Mouse (Mus musculus): ENCODE measurements at regions not wholly inside any gene's neighbourhood (a gene's known extent, or its start where the extent isn't known, plus 50 kb on each side); places are given as distances from the start of the nearest gene placed in this dataset.

DNA sequence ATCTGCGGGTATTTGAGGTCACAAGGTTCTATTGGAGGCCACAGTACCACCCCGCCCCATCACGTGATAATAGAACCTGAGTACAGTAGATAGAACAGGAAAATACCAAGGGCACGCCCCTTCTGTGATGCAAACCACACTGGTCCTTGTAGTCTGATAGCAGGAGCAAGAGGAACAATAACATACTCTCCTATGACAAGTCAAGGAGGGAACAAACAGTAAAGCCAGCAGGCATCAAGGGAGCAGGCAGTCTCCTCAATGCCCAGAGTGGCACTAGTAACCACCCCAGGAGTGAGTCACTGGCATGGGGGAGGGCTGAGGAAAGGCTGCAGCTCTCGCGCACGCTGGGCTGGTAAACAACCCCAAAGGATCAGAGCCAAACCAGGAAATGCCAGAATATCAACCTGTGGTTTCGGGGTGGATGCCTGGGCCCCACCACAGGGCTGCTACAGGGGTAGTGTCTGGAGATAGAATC is 150.5 kb upstream of the Tmc1 start:
- TF ChIP-seq CTCF (IDR thresholded peaks at IDR 0.05; ENCODE audit: extremely low read depth, insufficient read depth, low read length) (no peak), POLR2A (IDR thresholded peaks at IDR 0.05; ENCODE audit: extremely low read depth, insufficient read depth, low read length) (no peak)

All from cortical plate, adult 2 months (tissue).